Mouse (Mus musculus): ENCODE measurements at regions not wholly inside any gene's neighbourhood (a gene's known extent, or its start where the extent isn't known, plus 50 kb on each side); places are given as distances from the start of the nearest gene placed in this dataset.

DNA sequence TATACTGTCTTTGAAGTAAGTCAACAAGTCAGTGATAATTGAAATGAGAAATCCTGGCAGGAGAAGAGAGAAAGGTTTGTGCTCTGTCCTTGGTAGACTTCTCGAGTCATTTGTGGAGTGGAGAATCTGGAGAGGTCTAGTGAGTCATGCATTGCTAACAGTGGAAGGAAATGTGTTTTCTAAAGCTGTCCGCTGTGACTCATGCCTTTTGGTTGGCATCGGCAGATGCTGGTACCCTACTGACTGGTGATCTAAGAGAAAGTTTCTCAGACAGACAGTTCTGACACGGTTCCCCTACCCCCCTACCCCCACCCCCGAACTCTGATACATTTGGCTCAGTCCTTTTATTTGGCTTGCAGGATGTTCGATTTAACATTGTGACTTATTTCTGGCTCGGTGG lies 97.5 kb upstream of the Fndc3a start (continued):
- TF ChIP-seq E2F4 (IDR thresholded peaks at IDR 0.05; ENCODE audit: insufficient replicate concordance, low read depth, low read length) (no peak), NELFE (IDR thresholded peaks at IDR 0.05; ENCODE audit: low read depth, low read length) (peak; percentile 43; the same call in 1 of the 2 replicates), PAX5 (IDR thresholded peaks at IDR 0.05; ENCODE audit: low read length) (no peak), MXI1 (IDR thresholded peaks at IDR 0.05; ENCODE audit: low read depth, low read length) (peak; percentile 36; the same call in 1 of the 2 replicates), EP300 (IDR thresholded peaks at IDR 0.05; ENCODE audit: low read length) (peak; percentile 94), BHLHE40 (IDR thresholded peaks at IDR 0.05; ENCODE audit: low read depth, low read length) (peak; percentile 89), JUND (conservative IDR thresholded peaks at IDR 0.05; ENCODE audit: low read depth, low read length) (peak; percentile 94), MEF2A (IDR thresholded peaks at IDR 0.05; ENCODE audit: borderline replicate concordance, low read depth, low read length) (peak; percentile 89), UBTF (IDR thresholded peaks at IDR 0.05; ENCODE audit: low read depth, low read length) (peak; percentile 50; the same call in 1 of the 2 replicates), MAFK (IDR thresholded peaks at IDR 0.05; ENCODE audit: insufficient replicate concordance, low read length) (peak; percentile 67; the same call in 1 of the 2 replicates), TCF12 (IDR thresholded peaks at IDR 0.05; ENCODE audit: low read depth, low read length) (peak; percentile 87), ZMIZ1 (IDR thresholded peaks at IDR 0.05; ENCODE audit: low read depth, low read length) (0 out of 2 replicates have a peak, but pooled peaks have one; percentile 57), ZKSCAN1 (IDR thresholded peaks at IDR 0.05; ENCODE audit: borderline replicate concordance, low read depth, low read length) (no peak), MYC (IDR thresholded peaks at IDR 0.05; ENCODE audit: low read depth, low read length) (peak; percentile 78), POLR2AphosphoS2 (IDR thresholded peaks at IDR 0.05; ENCODE audit: low read depth, low read length) (0 out of 2 replicates have a peak, but pooled peaks have one; percentile 38), ZC3H11A (IDR thresholded peaks at IDR 0.05; ENCODE audit: low read depth, low read length) (no peak), ETS1 (conservative IDR thresholded peaks at IDR 0.05; ENCODE audit: low read depth, low read length) (peak; percentile 98), USF2 (conservative IDR thresholded peaks at IDR 0.05; ENCODE audit: low read depth, low read length) (no peak), RCOR1 (conservative IDR thresholded peaks at IDR 0.05; ENCODE audit: low read depth, low read length) (peak; percentile 92; the same call in 1 of the 2 replicates)

DNA sequence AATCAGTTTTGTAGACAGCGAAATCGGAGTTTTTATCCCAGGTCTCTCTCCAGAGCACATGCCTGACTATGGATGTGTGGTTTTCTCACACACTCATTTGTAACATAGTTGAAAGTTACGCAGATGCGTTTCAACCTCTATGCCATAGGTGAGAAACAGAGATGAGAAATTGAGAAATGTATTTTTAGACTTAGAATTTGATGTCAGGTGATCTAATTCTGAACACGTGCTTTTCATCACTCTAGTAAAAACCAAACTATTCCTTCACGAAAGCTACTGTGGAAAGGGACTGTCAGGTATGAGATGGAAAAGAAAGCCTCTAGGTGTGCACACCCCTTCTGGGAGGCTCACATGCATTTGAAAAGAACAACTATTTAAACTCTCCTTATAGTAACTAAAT lies 96.8 kb upstream of the Fndc3a start:
- in situ Hi-C loops (cut with MboI; ENCODE audit: low pct_ligation_motif_present, low pct_unique_long_range_greater_than_20kb, low sequenced_read_pairs), result loop anchor here (10.0 kb wide), 2 partner anchors 102 to 198 kb away; no protein-coding TSS in a partner anchor
- Histone ChIP-seq H3K4me3 (replicated peaks in 1 of 3; ENCODE audit: low read depth in 2 of 3, low read length in 2 of 3, poor library complexity in 1 of 3) (no peak overlapping the region), H3K27ac (ENCODE audit: insufficient read depth, low read depth) (peak overlapping the region; percentile 94), H3K9ac (ENCODE audit: insufficient read depth, low read depth) (peak overlapping the region; percentile 80; the same call in 1 of the 2 replicates), H3K4me1 (ENCODE audit: control insufficient read depth in 1 of 2, insufficient read depth in 2 of 2) (peaks cover 26 to 81% of the 10 kb centered on the region in 2 experiments), H3K36me3 (replicated peaks in 1 of 2; ENCODE audit: control insufficient read depth in 1 of 2, insufficient read depth in 1 of 2, low read length in 1 of 2) (no peaks in the 10 kb centered on the region), H3K9me3 (replicated peaks; ENCODE audit: low read length) (no peaks in the 10 kb centered on the region), H3K79me2 (replicated peaks; ENCODE audit: control insufficient read depth, extremely low read depth, insufficient read depth, poor library complexity, severe bottlenecking) (no peaks in the 10 kb centered on the region), H3K27me3 (replicated peaks) (no peaks in the 10 kb centered on the region), H3K4me2 (ENCODE audit: insufficient read depth, low read depth, poor library complexity, severe bottlenecking) (peak overlapping the region; percentile 49)
- DNase-seq (ENCODE audit: extremely low read depth), result no peak
- dilution Hi-C loops (cut with MboI; ENCODE audit: extremely low pct_ligation_motif_present, extremely low pct_unique_long_range_greater_than_20kb, low sequenced_read_pairs), result no loop called here
- peak; percentile 90 for TF ChIP-seq MAX (IDR thresholded peaks at IDR 0.05; ENCODE audit: low read length)
- no peak for TF ChIP-seq EP300 (IDR thresholded peaks at IDR 0.05; ENCODE audit: low read length)
- TF ChIP-seq IRF4 (IDR thresholded peaks at IDR 0.05; ENCODE audit: low read depth, low read length), result peak; percentile 10; the same call in 1 of the 2 replicates
- TF ChIP-seq USF2 (conservative IDR thresholded peaks at IDR 0.05; ENCODE audit: low read depth, low read length), result peak; percentile 30; the same call in 1 of the 2 replicates
- peak; percentile 84 for TF ChIP-seq BHLHE40 (IDR thresholded peaks at IDR 0.05; ENCODE audit: low read depth, low read length)
- TF ChIP-seq UBTF (IDR thresholded peaks at IDR 0.05; ENCODE audit: low read depth, low read length), result no peak
